Mouse (Mus musculus): ENCODE data around the gene Efcab8. TPM values are rescaled to one million over a fixed set of nuclear protein-coding genes. Genes with fewer than 3 reads are reported as not detected.

Gene Efcab8
- polyA plus RNA-seq, 1 experiment: not detected

DNA sequence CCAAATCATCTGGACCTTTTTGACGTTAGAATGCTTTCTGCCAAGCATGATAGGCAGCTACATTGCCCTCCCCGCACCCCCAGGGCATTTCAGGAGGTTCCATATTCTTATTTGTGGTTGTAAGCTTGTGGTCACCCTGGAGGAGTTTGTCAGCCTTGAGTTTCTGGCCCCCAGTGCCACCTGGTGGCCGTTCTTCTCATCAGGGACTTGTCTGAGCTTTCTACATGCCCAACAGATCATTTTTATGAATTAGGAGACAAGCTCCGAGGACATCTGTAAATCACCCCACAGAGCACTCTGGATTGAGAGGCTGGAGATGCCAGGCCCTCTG is 71.3 kb downstream of the Efcab8 start:
- H3K4me3 ChIP-seq (ENCODE audit: insufficient read depth, low read length): no peak overlapping the region
- no peak overlapping the region for H3K27ac ChIP-seq (ENCODE audit: insufficient read depth, low read depth, low read length)
- H3K4me1 ChIP-seq (ENCODE audit: control insufficient read depth, insufficient read depth, low read length): no peaks in the 10 kb centered on the region
- TF ChIP-seq CTCF (IDR thresholded peaks at IDR 0.05; ENCODE audit: low read depth, low read length) (peak; percentile 46; the same call in 1 of the 2 replicates), POLR2A (IDR thresholded peaks at IDR 0.05; ENCODE audit: borderline replicate concordance, low read depth, low read length) (no peak)

DNA sequence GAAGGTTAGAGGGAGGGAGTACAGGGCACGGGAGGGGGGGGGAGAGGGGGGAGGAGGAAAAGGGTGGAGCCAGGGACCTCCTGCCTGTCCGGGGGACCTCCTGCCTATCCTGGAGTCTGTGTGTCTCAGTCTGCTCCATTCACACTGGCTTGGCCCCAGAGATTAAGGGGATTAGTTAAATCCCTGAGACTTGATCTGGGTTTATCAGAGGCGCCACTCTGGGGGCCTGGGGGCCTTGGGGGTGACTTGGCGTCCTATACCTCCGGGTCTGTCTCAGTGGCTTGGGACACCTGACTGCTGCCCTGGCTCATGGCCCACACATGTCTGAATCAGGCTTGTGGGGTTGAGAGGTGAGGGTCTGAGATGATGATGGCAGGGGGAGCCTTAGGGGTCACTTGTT is 73.8 kb downstream of the Efcab8 start:
- H3K4me1 ChIP-seq (ENCODE audit: control insufficient read depth, insufficient read depth, low read length): no peaks in the 10 kb centered on the region
- no peak overlapping the region for H3K27ac ChIP-seq (ENCODE audit: insufficient read depth, low read depth, low read length)
- H3K4me3 ChIP-seq (ENCODE audit: insufficient read depth, low read length): no peak overlapping the region
- TF ChIP-seq POLR2A (IDR thresholded peaks at IDR 0.05; ENCODE audit: borderline replicate concordance, low read depth, low read length) (no peak), CTCF (IDR thresholded peaks at IDR 0.05; ENCODE audit: low read depth, low read length) (no peak)

GRCm38 (mm10) chr2:153859581-153859980 is 79.8 kb downstream of the Efcab8 start:
- Histone ChIP-seq H3K4me1 (ENCODE audit: control insufficient read depth, insufficient read depth, low read length) (no peaks in the 10 kb centered on the region), H3K27ac (ENCODE audit: insufficient read depth, low read depth, low read length) (no peak overlapping the region), H3K4me3 (ENCODE audit: insufficient read depth, low read length) (no peak overlapping the region)
- no peak for TF ChIP-seq CTCF (IDR thresholded peaks at IDR 0.05; ENCODE audit: low read depth, low read length)
- TF ChIP-seq POLR2A (IDR thresholded peaks at IDR 0.05; ENCODE audit: borderline replicate concordance, low read depth, low read length): no peak

DNA sequence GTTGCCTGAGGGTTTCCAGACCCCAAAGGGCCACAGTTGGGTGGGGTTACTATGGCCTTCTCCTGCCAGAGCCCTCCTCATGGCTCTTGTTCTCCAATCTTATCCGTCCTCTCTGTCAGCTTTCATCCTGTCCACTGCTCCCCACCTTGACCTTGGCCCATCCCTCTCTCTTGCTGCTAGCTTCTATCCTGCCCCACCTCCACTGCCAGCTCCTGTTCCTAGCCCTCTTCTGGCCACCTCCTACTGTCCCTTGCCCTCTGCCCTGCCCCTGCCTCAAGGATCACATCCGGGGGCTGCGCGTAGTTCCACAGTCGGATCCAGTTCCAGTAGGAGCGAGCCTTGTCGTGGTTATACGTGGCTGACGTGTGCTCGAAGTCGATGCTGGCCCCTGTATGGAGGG is 80.6 kb downstream of the Efcab8 start:
- H3K4me3 ChIP-seq (ENCODE audit: insufficient read depth, low read length): no peak overlapping the region
- no peak overlapping the region for H3K27ac ChIP-seq (ENCODE audit: insufficient read depth, low read depth, low read length)
- no peaks in the 10 kb centered on the region for H3K4me1 ChIP-seq (ENCODE audit: control insufficient read depth, insufficient read depth, low read length)
- no peak for TF ChIP-seq POLR2A (IDR thresholded peaks at IDR 0.05; ENCODE audit: borderline replicate concordance, low read depth, low read length)
- no peak for TF ChIP-seq CTCF (IDR thresholded peaks at IDR 0.05; ENCODE audit: low read depth, low read length)

DNA sequence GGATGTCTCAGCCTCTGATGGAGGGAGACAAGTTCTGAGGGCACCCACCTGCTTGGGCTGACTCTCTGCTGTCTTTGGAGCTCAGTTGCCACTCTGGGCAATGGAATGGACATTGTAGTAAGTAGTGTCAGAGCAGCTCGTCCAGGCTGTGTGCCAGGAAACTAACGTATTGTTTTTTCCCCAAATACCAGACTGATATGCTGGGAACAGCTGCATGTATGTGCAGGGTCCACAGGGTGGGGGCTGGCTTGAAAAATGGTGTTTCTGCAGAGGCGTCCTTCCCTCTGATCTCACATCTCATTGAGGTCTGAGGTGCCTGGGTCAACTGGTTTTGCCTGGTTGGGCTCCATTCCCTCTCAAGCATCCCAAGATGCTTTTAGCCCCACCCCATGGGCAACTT is 81.0 kb downstream of the Efcab8 start:
- H3K27ac ChIP-seq (ENCODE audit: insufficient read depth, low read depth, low read length): no peak overlapping the region
- TF ChIP-seq POLR2A (IDR thresholded peaks at IDR 0.05; ENCODE audit: borderline replicate concordance, low read depth, low read length): no peak
- no peak for TF ChIP-seq CTCF (IDR thresholded peaks at IDR 0.05; ENCODE audit: low read depth, low read length)
- no peaks in the 10 kb centered on the region for H3K4me1 ChIP-seq (ENCODE audit: control insufficient read depth, insufficient read depth, low read length)
- no peak overlapping the region for H3K4me3 ChIP-seq (ENCODE audit: insufficient read depth, low read length)

- Histone ChIP-seq H3K27ac (ENCODE audit: insufficient read depth, low read depth, low read length) (no peak overlapping the region), H3K4me1 (ENCODE audit: control insufficient read depth, insufficient read depth, low read length) (no peaks in the 10 kb centered on the region), H3K4me3 (ENCODE audit: insufficient read depth, low read length) (no peak overlapping the region)
- TF ChIP-seq CTCF (IDR thresholded peaks at IDR 0.05; ENCODE audit: low read depth, low read length): no peak
- TF ChIP-seq POLR2A (IDR thresholded peaks at IDR 0.05; ENCODE audit: borderline replicate concordance, low read depth, low read length): no peak
Measured at GRCm38 (mm10) chr2:153861960-153862359, 82.2 kb downstream of the Efcab8 start.

DNA sequence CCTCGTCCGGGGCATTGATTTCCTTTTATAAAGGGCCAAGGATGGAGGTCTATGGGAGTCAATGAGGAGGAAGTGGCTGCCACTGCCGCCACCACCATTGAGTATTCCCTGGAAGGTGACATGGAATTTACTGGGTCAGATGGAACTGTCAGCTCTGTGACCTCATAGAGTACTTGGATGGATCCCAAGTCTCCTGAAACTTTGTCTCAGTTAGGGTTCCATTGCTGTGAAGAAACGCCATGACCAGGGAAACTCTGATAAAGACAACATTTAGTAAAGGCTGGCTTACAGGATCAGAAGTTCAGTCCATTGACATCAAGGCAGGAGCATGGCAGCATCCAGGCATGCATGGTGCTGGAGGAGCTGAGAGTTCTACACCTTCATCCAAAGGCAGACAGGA is 91.3 kb downstream of the Efcab8 start, which contains the start of gene Sun5:
Gene Sun5 (minus strand): TSS at position 101 of the 400 bp plus-strand sequence.
- no peak within 1 kb of the TSS for H3K4me3 ChIP-seq (ENCODE audit: insufficient read depth, low read length)
- no peak within 1 kb of the TSS for H3K27ac ChIP-seq (ENCODE audit: insufficient read depth, low read depth, low read length)
- H3K4me1 ChIP-seq (ENCODE audit: control insufficient read depth, insufficient read depth, low read length): no peaks in the 10 kb centered on the region
- no peak for TF ChIP-seq CTCF (IDR thresholded peaks at IDR 0.05; ENCODE audit: low read depth, low read length)
- no peak for TF ChIP-seq POLR2A (IDR thresholded peaks at IDR 0.05; ENCODE audit: borderline replicate concordance, low read depth, low read length)

GRCm38 (mm10) chr2:153874745-153875144 is 95.0 kb downstream of the Efcab8 start, which contains the start of gene Bpifb2:
Gene Bpifb2 (plus strand): TSS chr2:153875045.
- Histone ChIP-seq H3K4me3 (ENCODE audit: insufficient read depth, low read length) (no peak within 1 kb of the TSS), H3K27ac (ENCODE audit: insufficient read depth, low read depth, low read length) (no peak within 1 kb of the TSS), H3K4me1 (ENCODE audit: control insufficient read depth, insufficient read depth, low read length) (no peaks in the 10 kb centered on the region)
- no peak for TF ChIP-seq POLR2A (IDR thresholded peaks at IDR 0.05; ENCODE audit: borderline replicate concordance, low read depth, low read length)
- no peak for TF ChIP-seq CTCF (IDR thresholded peaks at IDR 0.05; ENCODE audit: low read depth, low read length)

Other genes with a start within 250 kb of the Efcab8 start
- 15.9 and 19.2 TPM in 2 replicates for gene Nol4l, start 250.0 kb upstream of the Efcab8 start, polyA plus RNA-seq (2012; ENCODE audit: insufficient read depth, insufficient read length, missing spikeins)
- gene Commd7, start 147.2 kb upstream of the Efcab8 start, polyA plus RNA-seq (2012; ENCODE audit: insufficient read depth, insufficient read length, missing spikeins): 51.6 and 52.0 TPM in 2 replicates
- 1.4 and 2.7 TPM in 2 replicates for gene Dnmt3b, start 130.5 kb upstream of the Efcab8 start, polyA plus RNA-seq (2012; ENCODE audit: insufficient read depth, insufficient read length, missing spikeins)
- not detected in 2 replicates for gene Dnmt3c, start 83.3 kb upstream of the Efcab8 start, polyA plus RNA-seq (2012; ENCODE audit: insufficient read depth, insufficient read length, missing spikeins)
- gene Mapre1, start 38.7 kb upstream of the Efcab8 start, polyA plus RNA-seq (2012; ENCODE audit: insufficient read depth, insufficient read length, missing spikeins): 93.2 and 93.8 TPM in 2 replicates
- gene Sun5, start 91.2 kb downstream of the Efcab8 start, polyA plus RNA-seq (2012; ENCODE audit: insufficient read depth, insufficient read length, missing spikeins): not detected in 2 replicates
- gene Bpifb2, start 95.1 kb downstream of the Efcab8 start, polyA plus RNA-seq (2012; ENCODE audit: insufficient read depth, insufficient read length, missing spikeins): not detected in 2 replicates
- gene Bpifb6, start 120.5 kb downstream of the Efcab8 start, polyA plus RNA-seq (2012; ENCODE audit: insufficient read depth, insufficient read length, missing spikeins): not detected in 2 replicates
- not detected in 2 replicates for gene Bpifb3, start 138.3 kb downstream of the Efcab8 start, polyA plus RNA-seq (2012; ENCODE audit: insufficient read depth, insufficient read length, missing spikeins)
- not detected in 2 replicates for gene Bpifb4, start 158.3 kb downstream of the Efcab8 start, polyA plus RNA-seq (2012; ENCODE audit: insufficient read depth, insufficient read length, missing spikeins)
- not detected in 2 replicates for gene Bpifa6, start 195.0 kb downstream of the Efcab8 start, polyA plus RNA-seq (2012; ENCODE audit: insufficient read depth, insufficient read length, missing spikeins)
- gene Bpifa2, start 228.3 kb downstream of the Efcab8 start, polyA plus RNA-seq (2012; ENCODE audit: insufficient read depth, insufficient read length, missing spikeins): not detected in 2 replicates